Mouse (Mus musculus) adrenal gland, adult (tissue): ENCODE data around the gene Gm2663.
"Not testable (repeated sequence)": the region's sequence is repeated elsewhere in the genome, so short reads cannot be mapped to it uniquely, and the experiment has no call there.

Experiments used
- DNase-seq, 2 experiments: peaks; one replicate each; pipeline ENCODE4 v3.0.0; 2022 to 2023; ENCODE audit warnings: low spot score in 1 of 2; ENCODE audit not compliant: inconsistent age in 2 of 2

Gm2663 gene

DNA sequence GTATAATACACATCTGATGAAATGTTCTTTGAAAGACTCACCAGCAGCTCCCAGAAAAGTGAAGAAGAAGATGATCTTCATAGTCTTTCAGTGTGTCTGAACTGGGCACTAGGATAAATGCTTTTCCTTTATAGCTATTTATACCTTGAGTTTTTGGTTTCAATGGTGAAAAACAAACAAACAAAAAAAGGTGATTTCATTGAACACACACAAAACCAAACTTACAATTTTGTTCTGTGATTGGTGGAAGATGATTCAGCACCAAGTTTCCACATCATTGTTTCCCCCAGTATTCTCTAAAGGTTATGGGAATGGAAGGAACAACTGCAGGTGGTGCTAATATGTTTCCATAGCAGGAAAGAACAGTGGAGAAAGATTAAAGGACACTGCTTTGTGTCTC is at the start of gene Gm2663:
Gm2663 (minus strand) TSS at position 101 of the 400 bp plus-strand sequence.
- DNase-seq: not testable (repeated sequence)

- DNase-seq: no peak
Observed at GRCm38 (mm10) chr6:41048602-41049001, 49.3 kb upstream of the Gm2663 start.

DNA sequence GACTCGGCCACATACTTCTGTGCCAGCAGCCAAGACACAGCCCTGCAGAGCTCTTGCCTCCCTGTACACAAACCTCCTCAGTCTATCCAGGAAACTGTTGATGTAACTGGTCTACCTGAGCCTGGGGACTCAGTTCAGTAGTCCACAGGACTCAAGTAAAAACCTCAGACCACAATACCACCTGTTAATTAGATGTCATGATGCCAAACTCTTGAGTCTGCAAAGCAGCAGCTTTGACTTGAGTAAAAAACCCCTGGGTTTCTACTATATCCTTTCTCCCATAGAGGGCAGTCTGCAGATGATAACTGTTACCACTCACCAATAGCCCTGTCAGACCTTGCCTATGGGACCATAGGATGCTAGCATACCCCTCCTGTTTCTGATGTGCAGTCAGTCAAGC is 48.7 kb upstream of the Gm2663 start:
- no peak for DNase-seq

DNA sequence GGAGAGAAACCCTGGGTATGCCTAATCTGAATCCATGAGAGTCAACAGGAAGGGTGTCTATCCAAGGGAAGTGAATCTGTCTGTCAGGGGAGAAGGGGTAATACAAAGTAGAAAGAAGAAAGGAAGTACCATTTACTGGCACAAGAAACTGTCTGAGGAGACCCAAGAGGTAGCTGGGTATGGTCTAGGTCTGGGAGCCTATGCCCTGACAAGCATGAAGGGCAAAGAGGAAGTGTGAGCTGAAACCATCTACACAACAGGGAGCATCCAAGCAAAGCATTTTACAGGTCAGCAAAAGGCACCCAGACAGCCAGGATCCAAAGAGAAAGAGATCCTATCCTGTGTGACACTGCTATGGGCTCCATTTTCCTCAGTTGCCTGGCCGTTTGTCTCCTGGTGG is 47.9 kb upstream of the Gm2663 start:
- DNase-seq: no peak

DNA sequence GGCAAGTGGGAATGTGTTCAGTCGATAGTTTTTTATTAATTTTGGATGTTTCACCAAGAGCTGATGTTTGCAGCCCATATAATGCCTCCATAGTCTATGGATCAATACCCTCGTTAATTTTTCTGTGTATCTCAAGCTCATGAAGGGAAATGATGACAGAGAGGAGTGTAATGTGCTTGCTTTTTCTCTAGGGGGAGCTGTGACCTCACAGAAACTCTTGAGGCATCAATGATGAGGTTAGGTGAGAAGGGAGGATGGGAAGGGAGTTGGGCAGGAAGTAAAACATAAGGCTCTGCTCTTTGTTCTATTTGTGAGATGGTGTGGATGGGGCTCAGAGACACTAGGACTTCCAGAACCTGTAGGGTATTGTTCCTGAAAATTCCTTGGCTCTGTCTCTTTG is 47.3 kb upstream of the Gm2663 start:
- DNase-seq: no peak

DNA sequence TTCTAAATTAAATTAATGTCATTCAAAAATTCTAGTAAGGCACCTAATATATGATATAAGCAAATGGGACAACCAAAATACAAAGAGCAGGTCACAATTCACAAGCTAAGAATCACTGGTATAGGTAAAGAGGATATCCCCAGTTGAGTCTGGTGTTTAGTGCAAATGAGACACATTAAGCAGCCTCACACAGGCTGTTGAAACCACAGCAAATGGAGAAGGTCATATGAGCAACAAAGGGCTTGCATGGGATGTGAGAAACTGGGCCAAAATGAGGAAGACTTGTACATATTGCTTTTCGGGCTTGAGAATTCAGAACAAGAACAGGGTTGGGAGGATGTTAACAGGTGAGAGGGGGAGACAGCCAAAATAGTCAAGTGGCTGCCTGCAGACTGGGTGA is 45.5 kb upstream of the Gm2663 start:
- DNase-seq: no peak

GRCm38 (mm10) chr6:41044314-41044713 is 45.0 kb upstream of the Gm2663 start:
- DNase-seq: no peak

GRCm38 (mm10) chr6:41035409-41035808 is 36.1 kb upstream of the Gm2663 start, which contains the start of gene 2210010C04Rik:
TSS of gene 2210010C04Rik (minus strand) at chr6:41035509.
- no peak for DNase-seq

GRCm38 (mm10) chr6:41032802-41033201 is 33.5 kb upstream of the Gm2663 start:
- DNase-seq: no peak

DNA sequence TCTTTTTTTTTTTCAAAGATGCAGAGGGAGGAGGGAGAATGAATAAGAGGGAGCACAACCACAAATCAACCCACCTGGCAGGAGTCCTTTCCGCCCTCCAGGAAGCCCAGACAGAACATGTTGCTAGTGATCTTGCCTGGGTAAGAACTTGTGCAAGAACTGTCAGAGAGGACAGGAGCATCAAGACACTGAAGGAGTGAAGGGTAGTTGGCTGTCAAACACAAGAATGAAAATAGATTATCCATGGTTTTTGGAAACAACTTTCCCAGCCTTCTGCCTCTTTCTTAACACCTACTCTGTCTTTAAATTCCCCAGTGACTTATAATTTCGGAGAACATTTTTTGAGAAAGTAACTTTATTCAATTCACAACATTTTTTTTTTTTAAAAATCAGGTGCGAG is 33.0 kb upstream of the Gm2663 start:
- DNase-seq: no peak

DNA sequence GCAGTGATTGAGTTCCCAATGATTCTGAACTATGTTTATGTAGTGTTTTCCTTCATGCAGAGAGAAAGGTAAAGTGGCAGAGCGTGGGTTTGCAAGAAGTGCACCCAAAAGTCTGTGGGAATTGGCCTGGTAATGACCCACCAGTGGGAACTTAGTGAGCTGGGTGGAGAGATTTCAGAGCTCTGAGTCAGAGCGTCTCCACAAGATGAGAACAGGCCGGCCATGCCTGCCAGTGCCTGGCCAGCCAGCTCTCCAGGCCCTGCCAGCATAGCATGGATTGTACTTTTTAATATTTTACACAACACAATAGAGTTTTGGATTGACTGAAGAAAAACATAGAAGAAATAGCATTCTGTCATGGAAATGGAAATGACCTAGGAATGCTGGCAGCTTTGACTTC is 31.5 kb upstream of the Gm2663 start:
- DNase-seq: no peak

DNA sequence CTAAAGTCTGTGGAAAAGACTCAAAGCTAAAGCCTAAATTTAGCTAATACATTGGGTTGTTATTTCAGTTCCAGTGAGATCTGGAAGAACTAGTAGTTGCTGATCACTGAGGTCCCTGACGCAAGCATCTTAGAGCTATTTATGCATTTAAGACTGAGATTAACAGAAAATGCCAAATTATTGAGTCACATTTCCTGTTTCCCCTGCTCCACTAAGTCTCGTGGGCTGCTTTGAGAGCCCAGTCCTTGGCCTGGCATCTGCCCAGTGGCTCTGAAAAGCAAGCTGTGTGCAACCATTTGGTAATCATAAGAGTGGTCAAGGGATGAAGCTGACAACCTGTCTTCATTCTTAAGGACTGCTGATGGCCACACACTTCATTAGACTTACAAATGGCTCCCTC is 27.8 kb upstream of the Gm2663 start:
- no peak for DNase-seq

GRCm38 (mm10) chr6:41025873-41026650 is 26.8 kb upstream of the Gm2663 start:
- DNase-seq: no peak

- DNase-seq: no peak
Observed at GRCm38 (mm10) chr6:41019140-41019539, 19.9 kb upstream of the Gm2663 start.

DNA sequence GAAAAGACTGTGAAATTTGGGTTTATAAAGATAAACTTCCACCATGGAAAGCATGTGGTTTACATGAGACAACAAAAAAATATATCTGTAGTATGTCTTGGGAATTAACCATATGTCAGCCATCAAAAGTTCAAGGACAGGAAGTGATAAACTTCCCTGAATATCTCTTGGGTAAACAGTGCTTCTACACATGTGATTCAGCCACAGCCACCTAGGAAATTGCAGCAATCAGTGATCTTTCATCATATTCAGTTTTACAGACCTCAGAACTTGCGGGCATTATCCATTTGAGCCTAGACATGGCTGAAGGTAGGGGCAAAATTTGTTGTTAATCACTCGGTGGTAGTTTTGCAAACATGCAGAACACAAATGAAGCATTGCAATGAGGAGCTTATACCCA is 19.4 kb upstream of the Gm2663 start:
- DNase-seq: no peak

DNA sequence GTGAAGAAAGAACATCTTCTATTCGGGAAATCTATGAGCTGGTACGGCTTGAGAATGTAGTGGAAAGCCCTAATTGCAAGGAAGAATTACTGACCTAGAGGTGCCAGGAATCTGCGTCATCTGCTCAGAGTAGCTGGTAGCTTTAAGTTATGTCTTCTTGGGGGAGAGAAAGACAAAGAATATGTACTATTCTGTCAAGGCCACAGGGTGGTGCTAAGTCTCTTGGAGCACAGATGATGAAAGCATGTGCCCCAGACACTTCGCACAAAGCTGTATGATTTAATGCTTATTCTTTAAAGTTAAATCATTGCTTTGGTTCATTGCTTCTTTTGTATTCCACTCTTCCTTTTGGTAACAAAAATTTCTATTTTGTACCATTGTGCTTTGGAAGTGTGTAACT is 15.8 kb upstream of the Gm2663 start:
- no peak for DNase-seq

DNA sequence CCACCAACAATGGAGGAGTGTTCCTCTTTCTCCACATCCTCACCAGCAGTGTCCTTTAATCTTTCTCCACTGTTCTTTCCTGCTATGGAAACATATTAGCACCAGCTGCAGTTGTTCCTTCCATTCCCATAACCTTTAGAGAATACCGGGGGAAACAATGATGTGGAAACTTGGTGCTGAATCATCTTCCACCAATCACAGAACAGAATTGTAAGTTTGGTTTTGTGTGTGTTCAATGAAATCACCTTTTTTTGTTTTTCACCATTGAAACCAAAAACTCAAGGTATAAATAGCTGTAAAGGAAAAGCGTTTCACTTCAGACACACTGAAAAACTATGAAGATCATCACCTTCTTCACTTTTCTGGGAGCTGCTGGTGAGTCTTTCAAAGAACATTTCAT is 34.8 kb downstream of the Gm2663 start, which contains the start of gene 1810009J06Rik:
1810009J06Rik (plus strand) TSS at position 301 of the 400 bp plus-strand sequence.
- not testable (repeated sequence) for DNase-seq

DNA sequence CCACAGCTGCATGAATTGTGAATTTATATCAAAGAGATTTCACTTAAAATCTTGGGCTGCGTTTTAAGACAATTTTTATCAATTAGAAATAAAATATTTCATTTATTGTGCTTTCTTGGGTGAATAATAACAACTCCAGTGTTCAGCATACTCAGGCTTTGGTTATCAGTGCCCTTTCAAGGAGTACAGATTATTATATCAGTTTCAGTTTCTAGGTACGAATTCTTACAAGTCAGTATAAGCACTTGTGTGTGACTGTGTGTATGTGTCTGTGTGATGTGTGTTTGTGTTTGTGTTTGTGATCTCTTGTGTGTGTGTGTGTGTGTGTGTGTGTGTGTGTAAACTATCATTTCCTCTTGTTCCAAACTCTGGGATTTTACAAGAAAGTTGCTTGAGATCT is 45.6 kb downstream of the Gm2663 start:
- no peak for DNase-seq

DNA sequence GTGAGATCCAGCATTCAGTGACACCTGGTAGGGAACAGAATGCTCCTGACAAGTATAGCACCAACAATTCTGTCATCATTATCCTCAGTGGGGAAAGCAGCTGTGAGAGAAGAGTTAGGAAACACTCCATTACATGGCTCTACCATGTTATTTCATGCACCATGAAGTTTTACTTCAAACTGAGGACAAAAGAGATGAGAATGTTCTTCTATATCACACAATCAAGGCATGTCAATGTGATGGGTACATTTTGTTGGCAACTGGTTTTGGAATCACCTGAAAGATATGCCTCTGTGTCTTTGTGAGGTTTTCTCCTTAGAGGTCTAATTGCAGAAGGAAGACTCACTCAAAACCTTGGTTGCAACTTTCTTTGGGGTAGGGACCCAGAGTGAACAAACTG is 47.5 kb downstream of the Gm2663 start, which contains the start of gene Gm4744:
Gm4744 (minus strand) TSS at position 101 of the 400 bp plus-strand sequence.
- no peak for DNase-seq
